Mouse (Mus musculus) urinary bladder, postnatal 14 days (tissue): ENCODE data around the gene Babam2.

Source experiments
- DNase-seq: peaks from one replicate; pipeline ENCODE4 v3.0.0; 2021; ENCODE audit warnings: low spot score

Gene Babam2

GRCm38 (mm10) chr5:31697644-31698296, at the start of gene Babam2:
Babam2 (plus strand) TSS chr5:31697684.
- DNase-seq, result peak; percentile 92

GRCm38 (mm10) chr5:31650518-31651288, 46.8 kb upstream of the Babam2 start:
- no peak for DNase-seq

GRCm38 (mm10) chr5:31655688-31656190, 41.7 kb upstream of the Babam2 start:
- DNase-seq, result no peak

GRCm38 (mm10) chr5:31666176-31666575, 31.3 kb upstream of the Babam2 start:
- no peak for DNase-seq

GRCm38 (mm10) chr5:31668325-31668968, 29.0 kb upstream of the Babam2 start:
- no peak for DNase-seq

GRCm38 (mm10) chr5:31669984-31670383, 27.5 kb upstream of the Babam2 start:
- DNase-seq, result no peak

GRCm38 (mm10) chr5:31671137-31671536, 26.3 kb upstream of the Babam2 start:
- DNase-seq, result no peak

GRCm38 (mm10) chr5:31673431-31673830, 24.1 kb upstream of the Babam2 start:
- no peak for DNase-seq

- DNase-seq, result no peak
These were observed 19.5 kb upstream of the Babam2 start for GRCm38 (mm10) chr5:31678000-31678399.

- DNase-seq, result no peak
These were observed 17.3 kb upstream of the Babam2 start for GRCm38 (mm10) chr5:31680183-31680582.

GRCm38 (mm10) chr5:31682305-31682704, 15.2 kb upstream of the Babam2 start:
- DNase-seq, result no peak

GRCm38 (mm10) chr5:31686040-31686439, 11.4 kb upstream of the Babam2 start:
- DNase-seq, result no peak

GRCm38 (mm10) chr5:31687972-31688371, 9.5 kb upstream of the Babam2 start:
- no peak for DNase-seq

- no peak for DNase-seq
These were observed 4.3 kb upstream of the Babam2 start for GRCm38 (mm10) chr5:31693191-31693590.

- no peak for DNase-seq
These were observed 377 bp upstream of the Babam2 start, which contains the start of gene Rbks for GRCm38 (mm10) chr5:31696971-31697643. Rbks (minus strand) TSS chr5:31697627.

GRCm38 (mm10) chr5:31698297-31698726, 828 bp downstream of the Babam2 start:
- peak; percentile 85 for DNase-seq

- no peak for DNase-seq
These were observed 1.4 kb downstream of the Babam2 start for GRCm38 (mm10) chr5:31698931-31699330.

GRCm38 (mm10) chr5:31699397-31699796, 1.9 kb downstream of the Babam2 start:
- no peak for DNase-seq

GRCm38 (mm10) chr5:31704971-31705370, 7.5 kb downstream of the Babam2 start:
- DNase-seq, result no peak

GRCm38 (mm10) chr5:31706826-31707225, 9.3 kb downstream of the Babam2 start:
- DNase-seq, result no peak

- DNase-seq, result no peak
These were observed 11.9 kb downstream of the Babam2 start for GRCm38 (mm10) chr5:31709389-31709788.

GRCm38 (mm10) chr5:31713280-31713711, 15.8 kb downstream of the Babam2 start:
- no peak for DNase-seq
